15 mouse cellular contexts compared by ENCODE assay signal in genomic region chr11:109126482-109126881, GRCm38 (mm10). TPM values are rescaled to one million over a fixed set of nuclear protein-coding genes. Genes with fewer than 3 reads are reported as not detected.
A peak's percentile ranks its signal among the peaks of the same experiment; 100 is the strongest.
DNase-seq lines count a peak whose midpoint lies in the region; ATAC-seq and TF ChIP-seq lines count a peak whose summit lies in the region.
"Had no signal": no experiment of that assay in that cellular context is flagged by ENCODE, and none has a peak within 500 bp of the region (broad histone marks: within the 10 kb centered on the region; RNA-seq: fewer than 3 reads in every experiment).

No protein-coding gene starts in this region.

- H3K9ac ChIP-seq in heart, postnatal 0 days (replicated peaks; ENCODE audit: low read depth, low read length) = no peak overlapping the region
- H3K9ac ChIP-seq: stomach, embryonic 15.5 days had no signal

- no peak overlapping the region for H3K4me3 ChIP-seq in heart, postnatal 0 days (ENCODE audit: low read depth, low read length)
- H3K4me3 ChIP-seq: stomach, embryonic 15.5 days had no signal

- H3K27me3 ChIP-seq in heart, postnatal 0 days (ENCODE audit: control insufficient read depth, insufficient read depth, low read length) = peaks cover 10% of the 10 kb centered on the region; the same call in 1 of the 2 replicates
- H3K27me3 ChIP-seq: stomach, embryonic 15.5 days had no signal

- no peaks in the 10 kb centered on the region for H3K4me1 ChIP-seq in heart, postnatal 0 days (ENCODE audit: control insufficient read depth, insufficient read depth)
- H3K4me1 ChIP-seq: stomach, embryonic 15.5 days had no signal

- peak; percentile 75 for ATAC-seq in heart, postnatal 0 days (ENCODE audit: insufficient read depth, low read depth)

- H3K9me3 ChIP-seq in heart, postnatal 0 days (replicated peaks; ENCODE audit: control insufficient read depth, low read length) = no peaks in the 10 kb centered on the region
- H3K9me3 ChIP-seq: stomach, embryonic 15.5 days had no signal

- no peaks in the 10 kb centered on the region for H3K36me3 ChIP-seq in heart, postnatal 0 days (replicated peaks; ENCODE audit: control insufficient read depth, insufficient read depth, low read length)
- H3K36me3 ChIP-seq: stomach, embryonic 15.5 days had no signal

- TF ChIP-seq CTCF in heart, postnatal 0 days (IDR thresholded peaks at IDR 0.05; ENCODE audit: low read depth) = no peak

- no peak overlapping the region for H3K27ac ChIP-seq in heart, postnatal 0 days (ENCODE audit: low read depth)
- H3K27ac ChIP-seq: stomach, embryonic 15.5 days had no signal

- 42% methylated on average over 7 of the region's 7 CpGs for WGBS in heart, postnatal 0 days

- DNase-seq in kidney, postnatal 14 days = peak; percentile 8
- DNase-seq in kidney, postnatal 36 days = no peak
- DNase-seq in adrenal gland, postnatal 25 days = peak; percentile 53
- peak; percentile 49 for DNase-seq in heart, postnatal 0 days (ENCODE audit: low spot score)
- peak; percentile 17 for DNase-seq in ovary, postnatal 14 days (ENCODE audit: low spot score)
- DNase-seq in right cerebral cortex, postnatal 25 days = no peak
- DNase-seq in thymus, adult 18-20 months = no peak
- no peak for DNase-seq in layer of hippocampus, adult 18-20 months (ENCODE audit: low spot score in 2 of 2)
- DNase-seq: kidney, adult 2 months had no signal

- H3K4me2 ChIP-seq in heart, postnatal 0 days (ENCODE audit: low read depth, low read length) = no peak overlapping the region
- H3K4me2 ChIP-seq: midbrain, embryonic 11.5 days; stomach, embryonic 15.5 days had no signal

- TF ChIP-seq EP300 in heart, postnatal 0 days (IDR thresholded peaks at IDR 0.05; ENCODE audit: low read depth) = no peak

RNA-seq across cellular contexts. Expression of gene E030025P04Rik, which starts 17.7 kb away (rescaled TPM):
- total RNA-seq in adrenal gland, postnatal 25 days (2021) = not detected in 2 replicates
- total RNA-seq in heart, postnatal 0 days (2014; rRNA removed; ENCODE audit: low replicate concordance) = not detected in 2 replicates
- polyA plus RNA-seq in heart, postnatal 0 days (2015; fragmentation: Nextera tagmentation; extraction: Ambion mirVana) = not detected in 2 replicates
- total RNA-seq in layer of hippocampus, adult 18-20 months (2021) = not detected
- total RNA-seq: adrenal gland, postnatal 4 days; gastrocnemius, postnatal 4 days; left cerebral cortex, postnatal 36 days had no signal
- polyA plus RNA-seq: cortical plate, adult 2 months; kidney, adult 2 months; midbrain, embryonic 11.5 days; stomach, embryonic 15.5 days had no signal

Comparison
In these comparisons a context has a peak if more than half of its experiments do, and no peak if none do; other contexts are left out.
1. DNase-seq: peak in kidney, postnatal 14 days (single experiment), adrenal gland, postnatal 25 days (single experiment), heart, postnatal 0 days (single experiment) and ovary, postnatal 14 days (single experiment); none in kidney, postnatal 36 days (0 of 2), right cerebral cortex, postnatal 25 days (single experiment), thymus, adult 18-20 months (0 of 2) and layer of hippocampus, adult 18-20 months (0 of 2).